Mouse (Mus musculus) natural killer cell, adult 2 months (primary cell): ENCODE measurements around the gene 1700020A23Rik.
"Not testable (repeated sequence)": the region's sequence is repeated elsewhere in the genome, so short reads cannot be mapped to it uniquely, and the experiment has no call there.

Experiments
- DNase-seq, 2 experiments: peaks; one replicate each; pipeline ENCODE4 v3.0.0; 2022; ENCODE audit warnings: low spot score in 2 of 2

The 1700020A23Rik gene

GRCm38 (mm10) chr2:130404939-130405338 is at the start of gene 1700020A23Rik, which contains the start of gene Gm28372:
1700020A23Rik (plus strand) TSS chr2:130405259.
Gm28372 (plus strand) TSS chr2:130405239.
- DNase-seq = no peak

- DNase-seq = no peak
Measured at GRCm38 (mm10) chr2:130357551-130357950, 47.5 kb upstream of the 1700020A23Rik start.

GRCm38 (mm10) chr2:130358852-130359251 is 46.2 kb upstream of the 1700020A23Rik start:
- DNase-seq = no peak

- DNase-seq = no peak
Measured at GRCm38 (mm10) chr2:130362511-130363026, 42.5 kb upstream of the 1700020A23Rik start.

- DNase-seq = no peak
Measured at GRCm38 (mm10) chr2:130365211-130366094, 39.6 kb upstream of the 1700020A23Rik start.

- no peak for DNase-seq
Measured at GRCm38 (mm10) chr2:130367386-130367785, 37.7 kb upstream of the 1700020A23Rik start.

GRCm38 (mm10) chr2:130373026-130373425 is 32.0 kb upstream of the 1700020A23Rik start:
- not testable (repeated sequence) for DNase-seq

- no peak for DNase-seq
Measured at GRCm38 (mm10) chr2:130374951-130375350, 30.1 kb upstream of the 1700020A23Rik start.

GRCm38 (mm10) chr2:130383205-130383604 is 21.9 kb upstream of the 1700020A23Rik start:
- DNase-seq = no peak

GRCm38 (mm10) chr2:130383895-130384294 is 21.2 kb upstream of the 1700020A23Rik start:
- no peak for DNase-seq

GRCm38 (mm10) chr2:130386212-130386611 is 18.8 kb upstream of the 1700020A23Rik start:
- no peak for DNase-seq

- DNase-seq = no peak
Measured at GRCm38 (mm10) chr2:130388796-130389195, 16.3 kb upstream of the 1700020A23Rik start.

- no peak for DNase-seq
Measured at GRCm38 (mm10) chr2:130390993-130391625, 13.9 kb upstream of the 1700020A23Rik start.

- DNase-seq = no peak
Measured at GRCm38 (mm10) chr2:130392836-130393235, 12.2 kb upstream of the 1700020A23Rik start.

- DNase-seq = no peak
Measured at GRCm38 (mm10) chr2:130395696-130396095, 9.4 kb upstream of the 1700020A23Rik start.

- DNase-seq = no peak
Measured at GRCm38 (mm10) chr2:130397186-130397985, 7.7 kb upstream of the 1700020A23Rik start, which contains the start of gene Cpxm1. Cpxm1 (minus strand) TSS chr2:130397574.

GRCm38 (mm10) chr2:130398091-130398490 is 7.0 kb upstream of the 1700020A23Rik start:
- DNase-seq = no peak

- DNase-seq = no peak
Measured at GRCm38 (mm10) chr2:130400046-130400445, 5.0 kb upstream of the 1700020A23Rik start.

GRCm38 (mm10) chr2:130401891-130402290 is 3.2 kb upstream of the 1700020A23Rik start:
- DNase-seq = no peak

- no peak for DNase-seq
Measured at GRCm38 (mm10) chr2:130406178-130406577, 1.1 kb downstream of the 1700020A23Rik start, which contains the start of gene Tmem239. Tmem239 (plus strand) TSS chr2:130406478.

- no peak for DNase-seq
Measured at GRCm38 (mm10) chr2:130408194-130408593, 3.1 kb downstream of the 1700020A23Rik start.
